Mouse (Mus musculus) brain, embryonic 14.5 days (tissue): ENCODE data around the gene Srp72.

Source experiments
- CTCF ChIP-seq: fragments of 200-500 bp; IDR thresholded peaks from 2 replicates; pipeline ENCODE4 v1.5.1; 2012; ENCODE audit warnings: inconsistent platforms, mild to moderate bottlenecking, moderate library complexity, borderline replicate concordance; ENCODE audit not compliant: insufficient read depth, insufficient read length; ENCODE audit errors: extremely low read depth
- POLR2A ChIP-seq: fragments of 200-500 bp; IDR thresholded peaks from 2 replicates; pipeline ENCODE4 v1.6.1; 2012; ENCODE audit warnings: mild to moderate bottlenecking, inconsistent platforms, borderline replicate concordance; ENCODE audit not compliant: poor library complexity, insufficient read depth, insufficient read length, severe bottlenecking; ENCODE audit errors: extremely low read depth

- TF ChIP-seq CTCF (no peak), POLR2A (no peak)
These were observed 18.8 kb downstream of the Srp72 start for GRCm38 (mm10) chr5:76993174-76993814.
